21 mouse cellular contexts compared by ENCODE assay signal in the genomic region with DNA sequence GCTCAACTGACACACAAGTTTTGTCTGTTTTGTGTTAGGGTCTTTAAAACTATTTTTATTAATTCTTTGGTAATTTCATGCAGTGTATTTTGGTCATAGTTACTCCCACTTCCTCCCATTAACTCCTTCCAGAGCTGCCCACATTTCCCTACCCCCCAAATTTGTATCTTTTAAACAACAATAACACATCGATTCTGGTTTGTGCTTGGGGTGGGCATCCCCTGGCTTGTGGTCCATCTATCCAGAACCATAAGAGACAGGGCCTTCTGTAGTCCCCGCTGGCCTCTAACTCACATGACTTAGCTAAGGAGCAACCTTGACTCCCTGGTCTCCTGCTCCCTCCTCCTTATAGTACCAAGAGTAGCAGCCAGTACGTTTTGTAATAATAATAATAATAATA.
"Had no signal": no experiment of that assay in that cellular context is flagged by ENCODE, and none has a peak within 500 bp of the region (broad histone marks: within the 10 kb centered on the region; RNA-seq: fewer than 3 reads in every experiment).

No protein-coding gene starts in this region.

- H3K27ac ChIP-seq: heart, adult 2 months; heart, embryonic 13.5 days; heart, embryonic 15.5 days; hindbrain, embryonic 13.5 days; hindbrain, embryonic 15.5 days; kidney, embryonic 15.5 days; kidney, postnatal 0 days; limb, embryonic 13.5 days; limb, embryonic 15.5 days; liver, embryonic 12.5 days; liver, embryonic 14.5 days had no signal

- H3K4me1 ChIP-seq: heart, embryonic 15.5 days; kidney, embryonic 15.5 days; limb, embryonic 15.5 days had no signal

- H3K27me3 ChIP-seq: heart, embryonic 13.5 days; heart, embryonic 15.5 days; hindbrain, embryonic 13.5 days; hindbrain, embryonic 15.5 days; kidney, embryonic 15.5 days; limb, embryonic 13.5 days; limb, embryonic 15.5 days; liver, embryonic 12.5 days had no signal

- DNase-seq: gastrocnemius, postnatal 14 days; gastrocnemius, postnatal 36 days; heart, adult 2 months; heart, postnatal 14 days; heart, postnatal 36 days; kidney, adult 11 months; kidney, adult 2 months; kidney, adult 9 months; kidney, postnatal 14 days; kidney, postnatal 36 days; lung, adult 18-20 months had no signal

- H3K4me3 ChIP-seq: heart, adult 2 months; heart, embryonic 13.5 days; heart, embryonic 15.5 days; hindbrain, embryonic 13.5 days; hindbrain, embryonic 15.5 days; kidney, embryonic 15.5 days; limb, embryonic 13.5 days; limb, embryonic 15.5 days; liver, embryonic 12.5 days had no signal
